Mouse (Mus musculus): Measurements from ENCODE around the gene D17Wsu92e. TPM values are rescaled to one million over a fixed set of nuclear protein-coding genes. Genes with fewer than 3 reads are reported as not detected.

Gene D17Wsu92e
- polyA plus RNA-seq, 1 experiment = 196 TPM

- H3K4me3 ChIP-seq (ENCODE audit: insufficient read depth, low read length) = no peak overlapping the region
- H3K27ac ChIP-seq (ENCODE audit: insufficient read depth, low read length) = no peak overlapping the region
- no peaks in the 10 kb centered on the region for H3K4me1 ChIP-seq (ENCODE audit: control insufficient read depth, insufficient read depth, low read length)
- TF ChIP-seq POLR2A (IDR thresholded peaks at IDR 0.05; ENCODE audit: extremely low read depth, insufficient read depth, low read length) (no peak), CTCF (IDR thresholded peaks at IDR 0.05; ENCODE audit: extremely low read depth, insufficient read depth, low read length) (peak; percentile 39)
Measured at GRCm38 (mm10) chr17:27718250-27718649, 102.2 kb downstream of the D17Wsu92e start.

- H3K4me1 ChIP-seq (ENCODE audit: control insufficient read depth, insufficient read depth, low read length) = 0 out of 2 replicates have a peak, but pooled peaks cover 1% of the 10 kb centered on the region
- no peak overlapping the region for H3K4me3 ChIP-seq (ENCODE audit: insufficient read depth, low read length)
- TF ChIP-seq POLR2A (IDR thresholded peaks at IDR 0.05; ENCODE audit: extremely low read depth, insufficient read depth, low read length) = no peak
- no peak for TF ChIP-seq CTCF (IDR thresholded peaks at IDR 0.05; ENCODE audit: extremely low read depth, insufficient read depth, low read length)
Measured at GRCm38 (mm10) chr17:27716804-27717203, 103.6 kb downstream of the D17Wsu92e start.

GRCm38 (mm10) chr17:27712832-27713231 lies 107.6 kb downstream of the D17Wsu92e start:
- TF ChIP-seq CTCF (IDR thresholded peaks at IDR 0.05; ENCODE audit: extremely low read depth, insufficient read depth, low read length) (no peak), POLR2A (IDR thresholded peaks at IDR 0.05; ENCODE audit: extremely low read depth, insufficient read depth, low read length) (no peak)
- Histone ChIP-seq H3K4me1 (ENCODE audit: control insufficient read depth, insufficient read depth, low read length) (peaks cover 1% of the 10 kb centered on the region; the same call in 1 of the 2 replicates), H3K4me3 (ENCODE audit: insufficient read depth, low read length) (no peak overlapping the region), H3K27ac (ENCODE audit: insufficient read depth, low read length) (no peak overlapping the region)

More at GRCm38 (mm10) chr17:27716804-27717203, 103.6 kb downstream of the D17Wsu92e start:
- H3K27ac ChIP-seq (ENCODE audit: insufficient read depth, low read length) = no peak overlapping the region

- Histone ChIP-seq H3K27ac (ENCODE audit: insufficient read depth, low read length) (no peak overlapping the region), H3K4me1 (ENCODE audit: control insufficient read depth, insufficient read depth, low read length) (peaks cover 3% of the 10 kb centered on the region), H3K4me3 (ENCODE audit: insufficient read depth, low read length) (no peak overlapping the region)
- TF ChIP-seq POLR2A (IDR thresholded peaks at IDR 0.05; ENCODE audit: extremely low read depth, insufficient read depth, low read length) = no peak
- TF ChIP-seq CTCF (IDR thresholded peaks at IDR 0.05; ENCODE audit: extremely low read depth, insufficient read depth, low read length) = no peak
Measured at GRCm38 (mm10) chr17:27709650-27710049, 110.8 kb downstream of the D17Wsu92e start.

- H3K4me3 ChIP-seq (ENCODE audit: insufficient read depth, low read length) = no peak overlapping the region
- peak overlapping the region; percentile 79 for H3K27ac ChIP-seq (ENCODE audit: insufficient read depth, low read length)
- H3K4me1 ChIP-seq (ENCODE audit: control insufficient read depth, insufficient read depth, low read length) = peaks cover 3% of the 10 kb centered on the region
- TF ChIP-seq POLR2A (IDR thresholded peaks at IDR 0.05; ENCODE audit: extremely low read depth, insufficient read depth, low read length) (no peak; the same call in 1 of the 2 replicates), CTCF (IDR thresholded peaks at IDR 0.05; ENCODE audit: extremely low read depth, insufficient read depth, low read length) (no peak)
Measured at GRCm38 (mm10) chr17:27707954-27708661, 112.3 kb downstream of the D17Wsu92e start.

GRCm38 (mm10) chr17:27705661-27706060 lies 114.8 kb downstream of the D17Wsu92e start:
- Histone ChIP-seq H3K27ac (ENCODE audit: insufficient read depth, low read length) (no peak overlapping the region), H3K4me1 (ENCODE audit: control insufficient read depth, insufficient read depth, low read length) (peaks cover 4% of the 10 kb centered on the region), H3K4me3 (ENCODE audit: insufficient read depth, low read length) (no peak overlapping the region)
- TF ChIP-seq POLR2A (IDR thresholded peaks at IDR 0.05; ENCODE audit: extremely low read depth, insufficient read depth, low read length) = no peak
- TF ChIP-seq CTCF (IDR thresholded peaks at IDR 0.05; ENCODE audit: extremely low read depth, insufficient read depth, low read length) = no peak

GRCm38 (mm10) chr17:27703961-27704621 lies 116.4 kb downstream of the D17Wsu92e start:
- Histone ChIP-seq H3K4me3 (ENCODE audit: insufficient read depth, low read length) (no peak overlapping the region), H3K4me1 (ENCODE audit: control insufficient read depth, insufficient read depth, low read length) (peaks cover 15% of the 10 kb centered on the region), H3K27ac (ENCODE audit: insufficient read depth, low read length) (no peak overlapping the region)
- TF ChIP-seq POLR2A (IDR thresholded peaks at IDR 0.05; ENCODE audit: extremely low read depth, insufficient read depth, low read length) (no peak), CTCF (IDR thresholded peaks at IDR 0.05; ENCODE audit: extremely low read depth, insufficient read depth, low read length) (no peak)

- peak; percentile 37 for TF ChIP-seq CTCF (IDR thresholded peaks at IDR 0.05; ENCODE audit: extremely low read depth, insufficient read depth, low read length)
- no peak for TF ChIP-seq POLR2A (IDR thresholded peaks at IDR 0.05; ENCODE audit: extremely low read depth, insufficient read depth, low read length)
- H3K27ac ChIP-seq (ENCODE audit: insufficient read depth, low read length) = no peak overlapping the region
- H3K4me3 ChIP-seq (ENCODE audit: insufficient read depth, low read length) = no peak overlapping the region
- H3K4me1 ChIP-seq (ENCODE audit: control insufficient read depth, insufficient read depth, low read length) = peaks cover 14% of the 10 kb centered on the region
Measured at GRCm38 (mm10) chr17:27702518-27702917, 117.9 kb downstream of the D17Wsu92e start.

- no peak overlapping the region for H3K27ac ChIP-seq (ENCODE audit: insufficient read depth, low read length)
- peaks cover 14% of the 10 kb centered on the region for H3K4me1 ChIP-seq (ENCODE audit: control insufficient read depth, insufficient read depth, low read length)
- H3K4me3 ChIP-seq (ENCODE audit: insufficient read depth, low read length) = no peak overlapping the region
- TF ChIP-seq CTCF (IDR thresholded peaks at IDR 0.05; ENCODE audit: extremely low read depth, insufficient read depth, low read length) (no peak), POLR2A (IDR thresholded peaks at IDR 0.05; ENCODE audit: extremely low read depth, insufficient read depth, low read length) (no peak)
Measured at GRCm38 (mm10) chr17:27701856-27702255, 118.6 kb downstream of the D17Wsu92e start.

Other genes with a start within 250 kb of the D17Wsu92e start
- 371 and 398 TPM in 2 replicates for gene Nudt3, start 197.2 kb downstream of the D17Wsu92e start, polyA plus RNA-seq (2012; rRNA removed)
- gene RPS10-NUDT3, start 185.4 kb downstream of the D17Wsu92e start, polyA plus RNA-seq (2012; rRNA removed) = 0.15 and 0.47 TPM in 2 replicates
- gene Rps10, start 184.0 kb downstream of the D17Wsu92e start, polyA plus RNA-seq (2012; rRNA removed) = 525 and 561 TPM in 2 replicates
- gene Pacsin1, start 165.1 kb downstream of the D17Wsu92e start, polyA plus RNA-seq (2012; rRNA removed) = 254 and 258 TPM in 2 replicates
- 0.61 and 0.91 TPM in 2 replicates for gene Spdef, start 91.7 kb downstream of the D17Wsu92e start, polyA plus RNA-seq (2012; rRNA removed)
- gene Snrpc, start 17.5 kb upstream of the D17Wsu92e start, polyA plus RNA-seq (2012; rRNA removed) = 57.6 and 69.2 TPM in 2 replicates
- gene Uhrf1bp1, start 35.8 kb upstream of the D17Wsu92e start, polyA plus RNA-seq (2012; rRNA removed) = 9.1 and 10.6 TPM in 2 replicates
- gene Anks1, start 88.7 kb upstream of the D17Wsu92e start, polyA plus RNA-seq (2012; rRNA removed) = 35.8 and 39.8 TPM in 2 replicates
- gene Taf11, start 89.2 kb upstream of the D17Wsu92e start, polyA plus RNA-seq (2012; rRNA removed) = 45.2 and 63.0 TPM in 2 replicates